Comparison of ENCODE assay signal across 8 mouse cellular contexts in genomic region chr11:48789973-48790823, GRCm38 (mm10). TPM values are rescaled to one million over a fixed set of nuclear protein-coding genes. Genes with fewer than 3 reads are reported as not detected.
DNase-seq lines count a peak whose midpoint lies in the region; ATAC-seq and TF ChIP-seq lines count a peak whose summit lies in the region.

No protein-coding gene starts in this region.

- TF ChIP-seq CTCF in MEL (IDR thresholded peaks at IDR 0.05 in 2 of 3, conservative IDR thresholded peaks at IDR 0.05 in 1 of 3; ENCODE audit: control insufficient read depth in 1 of 3, insufficient read depth in 1 of 3, low read depth in 2 of 3, low read length in 3 of 3, poor library complexity in 1 of 3, severe bottlenecking in 1 of 3) = peak; percentile 89 to 96 (median 91)
- TF ChIP-seq CTCF in lung, postnatal 0 days (IDR thresholded peaks at IDR 0.05) = peak; percentile 89

- H3K4me2 ChIP-seq in lung, postnatal 0 days (replicated peaks; ENCODE audit: low read depth, low read length) = peak overlapping the region; percentile 34

- TF ChIP-seq EP300 in MEL (IDR thresholded peaks at IDR 0.05; ENCODE audit: low read depth in 1 of 2, low read length in 2 of 2) = peak in 1 of 2 experiments; percentile 15; a peak in 2 of 4 replicates
- TF ChIP-seq EP300 in lung, postnatal 0 days (IDR thresholded peaks at IDR 0.05) = no peak

- 16% methylated on average over 20 of the region's 20 CpGs for WGBS in lung, postnatal 0 days

- H3K4me1 ChIP-seq in MEL (ENCODE audit: control insufficient read depth in 1 of 2, insufficient read depth in 2 of 2, low read length in 2 of 2) = peaks cover 9 to 24% of the 10 kb centered on the region in 2 experiments
- H3K4me1 ChIP-seq in lung, postnatal 0 days (ENCODE audit: insufficient read depth, low read depth, low read length) = no peaks in the 10 kb centered on the region

- H3K27me3 ChIP-seq in MEL (ENCODE audit: control insufficient read depth in 1 of 2, insufficient read depth in 2 of 2, low read length in 2 of 2) = no peaks in the 10 kb centered on the region
- H3K27me3 ChIP-seq in lung, postnatal 0 days (replicated peaks; ENCODE audit: insufficient read depth, low read length) = no peaks in the 10 kb centered on the region

- peak; percentile 47 to 66; a peak in 3 of 4 replicates for ATAC-seq in hematopoietic stem cell, adult 5-6 weeks (replicated peaks in 1 of 2; ENCODE audit: insufficient read depth in 1 of 2, low FRiP score in 2 of 2, low TSS enrichment in 1 of 2, low read depth in 1 of 2, poor library complexity in 2 of 2, severe bottlenecking in 2 of 2)
- peak; percentile 80 for ATAC-seq in lung, postnatal 0 days

- TF ChIP-seq POLR2A in MEL (IDR thresholded peaks at IDR 0.05; ENCODE audit: control insufficient read depth in 1 of 2, insufficient read depth in 1 of 2, low read depth in 1 of 2, low read length in 2 of 2, poor library complexity in 1 of 2) = no peak

- no peaks in the 10 kb centered on the region for H3K79me2 ChIP-seq in MEL (ENCODE audit: control insufficient read depth, insufficient read depth, low read length, poor library complexity)

- 0 out of 2 replicates have a peak overlapping the region, but pooled peaks have one; percentile 12 for H3K27ac ChIP-seq in MEL (ENCODE audit: control insufficient read depth, low read depth, low read length)
- H3K27ac ChIP-seq in lung, postnatal 0 days (ENCODE audit: low read length) = no peak overlapping the region

- peaks cover 0 to 12% of the 10 kb centered on the region in 2 experiments; a peak in 2 of 4 replicates for H3K36me3 ChIP-seq in MEL (ENCODE audit: control insufficient read depth in 1 of 2, insufficient read depth in 2 of 2, low read length in 2 of 2)
- no peaks in the 10 kb centered on the region for H3K36me3 ChIP-seq in lung, postnatal 0 days (ENCODE audit: insufficient read depth, low read length)

- H3K9me3 ChIP-seq in MEL (replicated peaks; ENCODE audit: insufficient read depth, low read length) = no peaks in the 10 kb centered on the region
- no peaks in the 10 kb centered on the region for H3K9me3 ChIP-seq in lung, postnatal 0 days (ENCODE audit: low read length)

- peak; percentile 96 for DNase-seq in MEL (ENCODE audit: low read depth, low spot score)
- peak; percentile 85 for DNase-seq in cerebellum, adult 8-10 months
- peak; percentile 79 for DNase-seq in forelimb bud, embryonic 11.5 days (ENCODE audit: low read depth, low spot score)
- peak; percentile 80 for DNase-seq in layer of hippocampus, adult 9-11 months
- DNase-seq in lung, postnatal 0 days (ENCODE audit: low spot score) = peak; percentile 90
- DNase-seq in ovary, postnatal 36 days (ENCODE audit: low spot score) = peak; percentile 83
- peak; percentile 87 for DNase-seq in thymus, postnatal 25 days

- H3K9ac ChIP-seq in MEL (ENCODE audit: control insufficient read depth, low read depth, low read length, poor library complexity, severe bottlenecking) = peak overlapping the region; percentile 52
- H3K9ac ChIP-seq in lung, postnatal 0 days (replicated peaks; ENCODE audit: low read depth) = no peak overlapping the region

- peak; percentile 60 for TF ChIP-seq RAD21 in MEL (IDR thresholded peaks at IDR 0.05; ENCODE audit: low read depth, low read length)

- peak overlapping the region; percentile 58 to 74 for H3K4me3 ChIP-seq in MEL (ENCODE audit: control insufficient read depth in 1 of 2, insufficient read depth in 1 of 2, low read depth in 2 of 2, low read length in 2 of 2)
- H3K4me3 ChIP-seq in lung, postnatal 0 days (ENCODE audit: low read depth, low read length) = no peak overlapping the region

TF ChIP-seq in MEL, 35 proteins besides CTCF, POLR2A, EP300 and RAD21 (continues in another document):
- TF ChIP-seq TCF12 (IDR thresholded peaks at IDR 0.05; ENCODE audit: low read depth, low read length) (peak; percentile 37; the same call in 1 of the 2 replicates), NELFE (IDR thresholded peaks at IDR 0.05; ENCODE audit: low read depth, low read length) (no peak), MEF2A (IDR thresholded peaks at IDR 0.05; ENCODE audit: extremely low read depth, insufficient replicate concordance, low read depth, low read length, poor library complexity, severe bottlenecking) (no peak), POLR2AphosphoS5 (IDR thresholded peaks at IDR 0.05; ENCODE audit: borderline replicate concordance, low read depth, low read length) (no peak), BHLHE40 (IDR thresholded peaks at IDR 0.05; ENCODE audit: borderline replicate concordance, low read depth, low read length) (no peak; the same call in 1 of the 2 replicates), MAFK (IDR thresholded peaks at IDR 0.05; ENCODE audit: borderline replicate concordance, low read depth, low read length) (no peak), GABPA (IDR thresholded peaks at IDR 0.05; ENCODE audit: low read depth, low read length) (no peak), ZMIZ1 (IDR thresholded peaks at IDR 0.05; ENCODE audit: low read depth, low read length) (no peak), RCOR1 (IDR thresholded peaks at IDR 0.05; ENCODE audit: low read depth, low read length) (no peak; the same call in none of the 2 replicates), UBTF (IDR thresholded peaks at IDR 0.05; ENCODE audit: borderline replicate concordance, insufficient read depth, low read depth, low read length) (no peak), ZNF384 (IDR thresholded peaks at IDR 0.05; ENCODE audit: low read depth, low read length) (peak; percentile 38; the same call in 1 of the 2 replicates), TBP (IDR thresholded peaks at IDR 0.05; ENCODE audit: low read depth, low read length) (peak; percentile 53; the same call in 1 of the 2 replicates), NRF1 (IDR thresholded peaks at IDR 0.05; ENCODE audit: insufficient read depth, low read depth, low read length, poor library complexity, severe bottlenecking) (no peak), ETS1 (IDR thresholded peaks at IDR 0.05; ENCODE audit: low read depth, low read length) (no peak), USF2 (IDR thresholded peaks at IDR 0.05; ENCODE audit: borderline replicate concordance in 1 of 2, insufficient read depth in 1 of 2, low read depth in 1 of 2, low read length in 2 of 2) (no peak), MAZ (IDR thresholded peaks at IDR 0.05; ENCODE audit: low read depth, low read length) (peak; percentile 66; the same call in 1 of the 2 replicates), SIN3A (IDR thresholded peaks at IDR 0.05; ENCODE audit: low read length) (peak; percentile 84), ELF1 (IDR thresholded peaks at IDR 0.05; ENCODE audit: low read depth, low read length) (no peak), E2F4 (IDR thresholded peaks at IDR 0.05; ENCODE audit: borderline replicate concordance, low read depth, low read length) (no peak), USF1 (IDR thresholded peaks at IDR 0.05; ENCODE audit: low read depth, low read length) (peak; percentile 15; the same call in 1 of the 2 replicates), KAT2A (conservative IDR thresholded peaks at IDR 0.05; ENCODE audit: low read depth, low read length) (no peak), CHD1 (IDR thresholded peaks at IDR 0.05; ENCODE audit: low read depth, low read length) (no peak; the same call in 1 of the 2 replicates), GATA1 (IDR thresholded peaks at IDR 0.05; ENCODE audit: low read depth, low read length) (no peak; the same call in 1 of the 2 replicates), TAL1 (IDR thresholded peaks at IDR 0.05; ENCODE audit: low read length) (no peak), SMC3 (IDR thresholded peaks at IDR 0.05; ENCODE audit: low read depth, low read length) (peak; percentile 97), HCFC1 (IDR thresholded peaks at IDR 0.05; ENCODE audit: low read depth, low read length) (peak; percentile 49; the same call in 1 of the 2 replicates), CHD2 (IDR thresholded peaks at IDR 0.05; ENCODE audit: low read length) (no peak), POLR2AphosphoS2 (IDR thresholded peaks at IDR 0.05; ENCODE audit: low read length) (no peak), MYB (IDR thresholded peaks at IDR 0.05; ENCODE audit: low read depth, low read length) (no peak), MXI1 (IDR thresholded peaks at IDR 0.05; ENCODE audit: low read depth, low read length) (peak; percentile 71; the same call in 1 of the 2 replicates), ZKSCAN1 (IDR thresholded peaks at IDR 0.05; ENCODE audit: low read depth, low read length) (no peak), JUND (IDR thresholded peaks at IDR 0.05; ENCODE audit: low read depth, low read length) (peak; percentile 97), ZC3H11A (IDR thresholded peaks at IDR 0.05; ENCODE audit: low read depth, low read length) (peak; percentile 74), MAX (IDR thresholded peaks at IDR 0.05; ENCODE audit: low read length) (no peak)

RNA-seq across cellular contexts. Expression of gene Rack1, which starts 9.9 kb away (rescaled TPM):
- total RNA-seq in MEL (2012; rRNA removed) = 5,378 and 5,815 TPM in 2 replicates
- 1,000 to 10,000 TPM in 1 of 2 experiments, 100 to 1,000 TPM in 1; 376 to 4,421 TPM for polyA plus RNA-seq in MEL (2012; ENCODE audit: insufficient read depth in 1 of 2, insufficient read length in 2 of 2, low read depth in 1 of 2, low replicate concordance in 2 of 2, missing spikeins in 1 of 2)
- total RNA-seq in hematopoietic stem cell, adult 5-6 weeks (2017) = 1,452 and 1,675 TPM in 2 replicates
- 404 and 434 TPM in 2 replicates for polyA plus RNA-seq in lung, postnatal 0 days (2015; fragmentation: Nextera tagmentation; extraction: Ambion mirVana)

RNA-seq across cellular contexts. Expression of gene Trim41, which starts 27.0 kb away (rescaled TPM):
- total RNA-seq in MEL (2012; rRNA removed) = 31.6 and 37.0 TPM in 2 replicates
- polyA plus RNA-seq in MEL (2012; ENCODE audit: insufficient read depth in 1 of 2, insufficient read length in 2 of 2, low read depth in 1 of 2, low replicate concordance in 2 of 2, missing spikeins in 1 of 2) = 10 to 100 TPM; 56.4 to 76.3 TPM
- 54.7 and 74.2 TPM in 2 replicates for total RNA-seq in hematopoietic stem cell, adult 5-6 weeks (2017)
- polyA plus RNA-seq in lung, postnatal 0 days (2015; fragmentation: Nextera tagmentation; extraction: Ambion mirVana) = 4.3 and 5.1 TPM in 2 replicates

RNA-seq across cellular contexts. Expression of gene Trim7, which starts 35.7 kb away (rescaled TPM):
- 0.72 and 0.81 TPM in 2 replicates for total RNA-seq in MEL (2012; rRNA removed)
- polyA plus RNA-seq in MEL (2012; ENCODE audit: insufficient read depth in 1 of 2, insufficient read length in 2 of 2, low read depth in 1 of 2, low replicate concordance in 2 of 2, missing spikeins in 1 of 2) = 1 to 10 TPM in 1 of 2 experiments, not detected in 1; 1.3 TPM
- total RNA-seq in hematopoietic stem cell, adult 5-6 weeks (2017) = 0.19 and 4.3 TPM in 2 replicates
- 1.2 and 1.6 TPM in 2 replicates for polyA plus RNA-seq in lung, postnatal 0 days (2015; fragmentation: Nextera tagmentation; extraction: Ambion mirVana)

RNA-seq across cellular contexts. Expression of gene Gm12184, which starts 36.3 kb away (rescaled TPM):
- 7.1 and 10.9 TPM in 2 replicates for total RNA-seq in MEL (2012; rRNA removed)
- 10 to 100 TPM in 1 of 2 experiments, not detected in 1; 15.3 TPM for polyA plus RNA-seq in MEL (2012; ENCODE audit: insufficient read depth in 1 of 2, insufficient read length in 2 of 2, low read depth in 1 of 2, low replicate concordance in 2 of 2, missing spikeins in 1 of 2)
- total RNA-seq in hematopoietic stem cell, adult 5-6 weeks (2017) = 19.9 and 23.2 TPM in 2 replicates
- polyA plus RNA-seq in lung, postnatal 0 days (2015; fragmentation: Nextera tagmentation; extraction: Ambion mirVana) = 4.4 and 5.5 TPM in 2 replicates
